Mouse (Mus musculus): ENCODE results near the gene Nmd3.

The Nmd3 gene

GRCm38 (mm10) chr3:69721814-69722186 lies at the start of gene Nmd3:
Gene Nmd3 (plus strand): TSS chr3:69721985.
- DNase-seq (ENCODE audit: low spot score): peak; percentile 83

GRCm38 (mm10) chr3:69673351-69673750 lies 48.4 kb upstream of the Nmd3 start:
- no peak for DNase-seq (ENCODE audit: low spot score)

GRCm38 (mm10) chr3:69674206-69674605 lies 47.6 kb upstream of the Nmd3 start:
- DNase-seq (ENCODE audit: low spot score): no peak

- DNase-seq (ENCODE audit: low spot score): no peak
Measured at GRCm38 (mm10) chr3:69689791-69690190, 32.0 kb upstream of the Nmd3 start.

- DNase-seq (ENCODE audit: low spot score): no peak
Measured at GRCm38 (mm10) chr3:69690939-69691338, 30.8 kb upstream of the Nmd3 start.

GRCm38 (mm10) chr3:69699851-69700500 lies 21.8 kb upstream of the Nmd3 start:
- no peak for DNase-seq (ENCODE audit: low spot score)

GRCm38 (mm10) chr3:69701905-69702304 lies 19.9 kb upstream of the Nmd3 start:
- DNase-seq (ENCODE audit: low spot score): no peak

GRCm38 (mm10) chr3:69702421-69702820 lies 19.4 kb upstream of the Nmd3 start:
- no peak for DNase-seq (ENCODE audit: low spot score)

- DNase-seq (ENCODE audit: low spot score): no peak
Measured at GRCm38 (mm10) chr3:69709043-69709929, 12.5 kb upstream of the Nmd3 start.

- DNase-seq (ENCODE audit: low spot score): no peak
Measured at GRCm38 (mm10) chr3:69711907-69712600, 9.7 kb upstream of the Nmd3 start.

- DNase-seq (ENCODE audit: low spot score): no peak
Measured at GRCm38 (mm10) chr3:69717476-69717875, 4.3 kb upstream of the Nmd3 start.

- no peak for DNase-seq (ENCODE audit: low spot score)
Measured at GRCm38 (mm10) chr3:69722187-69722867, 542 bp downstream of the Nmd3 start.

GRCm38 (mm10) chr3:69723161-69723560 lies 1.4 kb downstream of the Nmd3 start:
- DNase-seq (ENCODE audit: low spot score): no peak

- no peak for DNase-seq (ENCODE audit: low spot score)
Measured at GRCm38 (mm10) chr3:69730930-69731329, 9.1 kb downstream of the Nmd3 start.

GRCm38 (mm10) chr3:69733939-69734338 lies 12.2 kb downstream of the Nmd3 start:
- DNase-seq (ENCODE audit: low spot score): no peak

GRCm38 (mm10) chr3:69755192-69755591 lies 33.4 kb downstream of the Nmd3 start:
- DNase-seq (ENCODE audit: low spot score): no peak

- no peak for DNase-seq (ENCODE audit: low spot score)
Measured at GRCm38 (mm10) chr3:69755968-69756367, 34.2 kb downstream of the Nmd3 start.

- no peak for DNase-seq (ENCODE audit: low spot score)
Measured at GRCm38 (mm10) chr3:69756499-69756898, 34.7 kb downstream of the Nmd3 start.

- no peak for DNase-seq (ENCODE audit: low spot score)
Measured at GRCm38 (mm10) chr3:69757456-69757855, 35.7 kb downstream of the Nmd3 start.

GRCm38 (mm10) chr3:69760081-69760480 lies 38.3 kb downstream of the Nmd3 start:
- DNase-seq (ENCODE audit: low spot score): no peak

- DNase-seq (ENCODE audit: low spot score): no peak
Measured at GRCm38 (mm10) chr3:69761195-69761594, 39.4 kb downstream of the Nmd3 start.

- no peak for DNase-seq (ENCODE audit: low spot score)
Measured at GRCm38 (mm10) chr3:69762838-69763368, 41.1 kb downstream of the Nmd3 start.

Data from ovary, adult 18-20 months (tissue).